Mouse (Mus musculus) heart, postnatal 0 days (tissue): ENCODE results near the gene Evi5.

Experiments used
- CTCF ChIP-seq: IDR thresholded peaks from 2 replicates; pipeline ENCODE4 v1.5.1; 2016; ENCODE audit warnings: antibody characterized with exemption, control low read depth, low read depth
- EP300 ChIP-seq: IDR thresholded peaks from 2 replicates; pipeline ENCODE4 v1.6.1; 2016; ENCODE audit warnings: antibody characterized with exemption, low read depth

- no peak for TF ChIP-seq CTCF
- TF ChIP-seq EP300 = no peak
These were observed 153.8 kb downstream of the Evi5 start for GRCm38 (mm10) chr5:107720991-107721637.
